Mouse (Mus musculus): ENCODE measurements at regions not wholly inside any gene's neighbourhood (a gene's known extent, or its start where the extent isn't known, plus 50 kb on each side); places are given as distances from the start of the nearest gene placed in this dataset.

DNA sequence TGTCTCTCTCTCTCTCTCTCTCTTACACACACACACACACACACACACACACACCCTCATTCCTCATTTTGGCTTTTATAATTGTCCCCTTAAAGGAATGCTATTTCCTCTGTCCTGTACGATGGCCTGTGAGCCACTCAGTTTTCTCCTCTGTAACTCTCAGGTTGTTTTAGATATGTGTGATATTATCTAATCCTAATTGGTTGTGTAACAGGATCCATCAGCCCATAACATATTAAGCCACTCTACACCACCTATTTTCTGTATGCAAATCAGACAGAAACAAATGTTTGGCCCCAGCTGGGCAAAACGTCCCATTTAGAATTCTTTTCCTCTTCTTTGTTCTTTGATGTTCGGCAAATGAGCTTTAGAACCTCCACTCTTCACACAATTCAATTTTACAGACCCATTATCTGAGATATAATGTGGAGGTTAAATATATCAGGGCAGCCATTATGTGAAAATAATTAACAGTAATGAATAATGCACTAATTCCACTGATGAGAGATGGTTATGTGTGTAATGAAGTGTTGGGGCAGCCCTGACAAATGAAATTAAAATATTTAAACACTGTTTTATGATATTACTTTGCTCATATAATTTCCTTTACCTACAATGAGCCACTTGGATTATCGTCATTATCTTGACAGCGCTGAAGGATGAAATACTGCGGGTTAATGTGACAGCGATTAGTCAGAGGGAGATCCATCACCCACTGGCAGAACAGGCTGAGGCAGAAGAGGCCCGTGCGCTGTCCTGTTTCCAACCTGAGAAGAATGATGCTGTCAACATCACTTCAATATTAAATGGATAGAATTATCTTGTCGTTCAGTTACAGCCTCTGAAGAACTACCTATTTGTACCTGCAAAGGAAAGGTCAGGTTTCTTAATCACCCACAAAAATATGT is 274.8 kb downstream of the Rbm26 start:
- TF ChIP-seq GATA1 (IDR thresholded peaks at IDR 0.05; ENCODE audit: borderline replicate concordance, low read length) (no peak), FLI1 (IDR thresholded peaks at IDR 0.05; ENCODE audit: low read length) (no peak)

Data from megakaryocyte, embryonic 14.5 days (primary cell).